Mouse (Mus musculus): ENCODE results near the gene Mtor.

DNA sequence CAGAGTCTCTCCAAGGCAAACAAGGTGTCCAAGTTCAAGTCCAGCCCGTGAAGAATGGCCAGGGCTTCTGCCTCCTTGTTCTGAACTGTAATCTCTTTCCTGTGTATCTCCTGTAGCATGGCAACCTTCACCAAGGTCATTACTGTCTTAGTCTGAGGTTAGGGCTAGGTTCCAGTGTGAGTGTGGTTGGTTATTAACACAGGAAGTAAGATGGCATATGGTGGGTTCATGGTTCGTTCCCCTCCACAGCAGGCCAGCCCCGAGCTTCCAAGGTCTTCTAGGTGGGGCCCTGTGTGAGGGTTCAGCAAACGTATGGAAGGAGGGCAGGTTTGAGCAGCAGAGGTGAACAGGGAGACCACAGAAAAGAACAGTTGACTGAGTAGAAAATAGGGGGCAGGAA is 15.9 kb upstream of the Mtor start:
- no peak for TF ChIP-seq POLR2A (IDR thresholded peaks at IDR 0.05; ENCODE audit: control insufficient read depth, low read depth, low read length)
- TF ChIP-seq CTCF (IDR thresholded peaks at IDR 0.05; ENCODE audit: control insufficient read depth, insufficient read depth, insufficient replicate concordance, low read depth, low read length): no peak
